Mouse (Mus musculus): ENCODE measurements around the gene Rac2. TPM values are rescaled to one million over a fixed set of nuclear protein-coding genes. Genes with fewer than 3 reads are reported as not detected.
A peak's percentile ranks its signal among the peaks of the same experiment; 100 is the strongest.

Gene Rac2
- polyA plus RNA-seq, 1 experiment, result 1,833 TPM

DNA sequence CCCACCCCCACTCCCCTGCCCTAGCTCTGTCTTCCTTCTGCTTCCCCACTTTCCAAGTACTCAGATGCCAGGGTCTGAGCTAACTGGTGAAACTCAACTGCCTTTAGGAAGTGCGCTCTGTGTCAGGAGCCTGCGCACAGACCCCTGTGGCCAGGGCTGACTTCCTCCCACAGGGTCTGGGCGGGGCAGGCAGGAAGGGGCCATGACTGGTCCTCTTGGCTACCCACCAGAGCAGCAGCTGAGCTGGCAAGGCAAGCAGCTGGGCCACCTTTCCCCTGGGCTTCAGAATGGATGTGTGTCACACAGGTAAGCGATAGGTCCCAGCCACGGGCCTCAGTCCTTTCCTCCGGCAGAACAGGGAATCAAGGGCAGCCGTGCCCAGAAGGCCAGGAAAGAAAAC lies 24.3 kb upstream of the Rac2 start, which contains the start of gene Cyth4:
Cyth4 (plus strand) TSS at position 134 of the 400 bp plus-strand sequence.
- H3K4me3 ChIP-seq (ENCODE audit: control insufficient read depth, insufficient read depth, low read length), result peak within 1 kb of the TSS; percentile 31
- peak within 1 kb of the TSS; percentile 55; the same call in 1 of the 2 replicates for H3K27ac ChIP-seq (ENCODE audit: control insufficient read depth, insufficient read depth, low read length)
- DNase-seq, result peak; percentile 77
- no peaks in the 10 kb centered on the region for H3K27me3 ChIP-seq (ENCODE audit: control insufficient read depth, insufficient read depth, low read length)
- H3K36me3 ChIP-seq (ENCODE audit: control insufficient read depth, insufficient read depth, low read length), result no peaks in the 10 kb centered on the region
- peaks cover 74% of the 10 kb centered on the region for H3K4me1 ChIP-seq (replicated peaks; ENCODE audit: control insufficient read depth, insufficient read depth, low read length)
- TF ChIP-seq CTCF (IDR thresholded peaks at IDR 0.05; ENCODE audit: borderline replicate concordance, control insufficient read depth, extremely low read depth, insufficient read depth, low read length, poor library complexity) (0 out of 2 replicates have a peak, but pooled peaks have one; percentile 15), POLR2A (IDR thresholded peaks at IDR 0.05; ENCODE audit: control insufficient read depth, extremely low read depth, insufficient read depth, low read length, poor library complexity) (0 out of 2 replicates have a peak, but pooled peaks have one; percentile 48)
- WGBS, result 7% methylated on average over 7 of the region's 7 CpGs

DNA sequence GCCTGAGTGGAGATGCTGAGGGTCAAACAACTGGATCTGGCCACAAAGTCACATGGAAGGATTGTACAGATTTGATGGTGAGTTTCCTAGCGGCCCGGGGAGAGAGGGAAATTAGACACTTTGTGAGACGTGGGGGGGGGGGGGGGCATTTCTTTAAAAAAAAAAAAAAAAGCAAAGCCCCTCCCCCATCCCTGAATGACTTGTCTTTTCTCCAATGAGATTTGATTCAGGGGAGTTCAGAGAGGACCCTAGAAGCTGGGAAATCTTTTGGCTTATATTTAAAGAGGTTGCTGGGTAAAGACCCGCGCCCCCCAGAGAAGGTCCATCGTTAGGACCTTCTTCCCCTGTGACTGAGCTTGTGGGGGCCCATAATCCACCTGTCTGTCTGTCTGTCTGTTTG lies 23.9 kb upstream of the Rac2 start:
- WGBS, result 9% methylated on average over 6 of the region's 6 CpGs
- H3K27ac ChIP-seq (ENCODE audit: control insufficient read depth, insufficient read depth, low read length), result peak overlapping the region; percentile 49; the same call in 1 of the 2 replicates
- H3K4me1 ChIP-seq (replicated peaks; ENCODE audit: control insufficient read depth, insufficient read depth, low read length), result peaks cover 77% of the 10 kb centered on the region
- no peak for TF ChIP-seq CTCF (IDR thresholded peaks at IDR 0.05; ENCODE audit: borderline replicate concordance, control insufficient read depth, extremely low read depth, insufficient read depth, low read length, poor library complexity)
- no peak for TF ChIP-seq POLR2A (IDR thresholded peaks at IDR 0.05; ENCODE audit: control insufficient read depth, extremely low read depth, insufficient read depth, low read length, poor library complexity)
- no peaks in the 10 kb centered on the region for H3K36me3 ChIP-seq (ENCODE audit: control insufficient read depth, insufficient read depth, low read length)
- DNase-seq, result no peak
- peak overlapping the region; percentile 31; the same call in 1 of the 2 replicates for H3K4me3 ChIP-seq (ENCODE audit: control insufficient read depth, insufficient read depth, low read length)
- no peaks in the 10 kb centered on the region for H3K27me3 ChIP-seq (ENCODE audit: control insufficient read depth, insufficient read depth, low read length)

DNA sequence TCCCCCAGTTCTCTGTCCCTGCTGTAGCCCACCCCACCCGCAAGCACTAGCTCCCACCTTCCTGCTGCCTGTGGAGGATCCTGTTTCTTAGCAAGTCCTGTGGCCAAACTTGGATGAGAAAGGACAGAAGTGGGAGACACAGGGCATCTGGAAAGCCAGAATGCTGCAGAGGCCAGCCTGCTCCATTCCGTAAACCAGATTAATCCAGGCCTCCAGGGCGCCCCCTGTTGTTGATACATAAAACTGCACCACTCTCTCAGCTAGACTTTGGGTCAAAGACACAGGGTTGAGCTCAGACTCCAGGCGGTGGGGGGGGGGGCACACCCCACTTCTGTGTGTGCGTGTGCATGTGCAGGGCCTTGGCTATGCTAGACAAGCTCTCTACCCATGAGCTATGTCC lies 22.9 kb upstream of the Rac2 start:
- TF ChIP-seq CTCF (IDR thresholded peaks at IDR 0.05; ENCODE audit: borderline replicate concordance, control insufficient read depth, extremely low read depth, insufficient read depth, low read length, poor library complexity) (peak; percentile 52; the same call in 1 of the 2 replicates), POLR2A (IDR thresholded peaks at IDR 0.05; ENCODE audit: control insufficient read depth, extremely low read depth, insufficient read depth, low read length, poor library complexity) (no peak)
- no peak for DNase-seq
- 84% methylated on average over 5 of the region's 5 CpGs for WGBS
- peaks cover 78% of the 10 kb centered on the region for H3K4me1 ChIP-seq (replicated peaks; ENCODE audit: control insufficient read depth, insufficient read depth, low read length)
- H3K4me3 ChIP-seq (ENCODE audit: control insufficient read depth, insufficient read depth, low read length), result no peak overlapping the region
- H3K27me3 ChIP-seq (ENCODE audit: control insufficient read depth, insufficient read depth, low read length), result no peaks in the 10 kb centered on the region
- H3K36me3 ChIP-seq (ENCODE audit: control insufficient read depth, insufficient read depth, low read length), result no peaks in the 10 kb centered on the region
- H3K27ac ChIP-seq (ENCODE audit: control insufficient read depth, insufficient read depth, low read length), result no peak overlapping the region

DNA sequence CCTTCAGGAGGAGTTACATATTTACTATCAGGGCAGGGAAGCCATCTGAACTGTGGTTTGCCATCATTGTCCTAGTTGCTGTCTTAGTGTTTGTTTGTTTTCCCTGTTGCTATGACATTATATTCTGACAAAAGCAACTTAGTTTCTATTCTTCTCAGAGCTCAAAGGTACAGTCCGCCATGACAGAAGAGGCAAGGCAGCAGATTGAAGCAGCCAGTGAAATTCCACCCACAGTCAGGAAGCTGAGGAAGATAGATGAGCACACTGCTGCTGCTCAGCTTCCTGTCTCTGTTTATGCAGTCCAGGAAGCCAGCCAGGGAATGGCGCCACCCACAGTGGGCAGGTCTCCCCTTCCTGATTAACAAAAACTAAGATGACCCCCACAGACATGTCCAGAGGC lies 22.2 kb upstream of the Rac2 start:
- DNase-seq, result no peak
- TF ChIP-seq POLR2A (IDR thresholded peaks at IDR 0.05; ENCODE audit: control insufficient read depth, extremely low read depth, insufficient read depth, low read length, poor library complexity) (no peak), CTCF (IDR thresholded peaks at IDR 0.05; ENCODE audit: borderline replicate concordance, control insufficient read depth, extremely low read depth, insufficient read depth, low read length, poor library complexity) (no peak)
- no peaks in the 10 kb centered on the region for H3K27me3 ChIP-seq (ENCODE audit: control insufficient read depth, insufficient read depth, low read length)
- WGBS, result 79% methylated on average over 2 of the region's 2 CpGs
- no peak overlapping the region; the same call in 1 of the 2 replicates for H3K27ac ChIP-seq (ENCODE audit: control insufficient read depth, insufficient read depth, low read length)
- no peak overlapping the region for H3K4me3 ChIP-seq (ENCODE audit: control insufficient read depth, insufficient read depth, low read length)
- H3K4me1 ChIP-seq (replicated peaks; ENCODE audit: control insufficient read depth, insufficient read depth, low read length), result peaks cover 78% of the 10 kb centered on the region
- no peaks in the 10 kb centered on the region for H3K36me3 ChIP-seq (ENCODE audit: control insufficient read depth, insufficient read depth, low read length)

DNA sequence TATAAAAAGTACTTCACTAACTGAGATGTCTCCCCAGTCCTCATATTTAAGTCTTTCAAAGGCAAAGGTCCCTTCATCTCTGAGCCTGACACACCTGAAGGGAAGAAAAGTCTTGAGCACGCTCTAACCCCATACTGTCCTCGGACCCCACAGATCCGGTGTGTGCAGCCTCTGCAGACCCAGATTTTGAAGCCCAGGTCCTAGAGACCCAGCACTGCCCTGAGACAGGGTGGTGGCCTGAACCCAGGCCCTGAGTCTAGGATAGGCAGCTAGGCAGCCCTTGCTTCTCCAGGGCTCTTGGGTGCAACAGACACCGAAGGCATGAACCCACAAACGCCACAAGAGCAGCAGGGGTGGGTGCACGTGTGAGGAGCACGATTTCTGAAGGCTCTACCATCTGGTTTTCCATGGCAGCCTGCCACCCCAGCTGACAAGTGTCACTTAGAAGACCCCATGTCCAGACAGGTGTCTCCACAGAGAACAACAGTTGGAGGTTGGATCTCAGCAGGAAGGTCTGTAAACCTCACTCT lies 21.4 kb upstream of the Rac2 start:
- Histone ChIP-seq H3K27me3 (ENCODE audit: control insufficient read depth, insufficient read depth, low read length) (no peaks in the 10 kb centered on the region), H3K27ac (ENCODE audit: control insufficient read depth, insufficient read depth, low read length) (peak overlapping the region; percentile 16; the same call in 1 of the 2 replicates), H3K4me3 (ENCODE audit: control insufficient read depth, insufficient read depth, low read length) (no peak overlapping the region), H3K36me3 (ENCODE audit: control insufficient read depth, insufficient read depth, low read length) (no peaks in the 10 kb centered on the region), H3K4me1 (replicated peaks; ENCODE audit: control insufficient read depth, insufficient read depth, low read length) (peaks cover 70% of the 10 kb centered on the region)
- 14% methylated on average over 7 of the region's 7 CpGs for WGBS
- no peak for DNase-seq
- no peak for TF ChIP-seq CTCF (IDR thresholded peaks at IDR 0.05; ENCODE audit: borderline replicate concordance, control insufficient read depth, extremely low read depth, insufficient read depth, low read length, poor library complexity)
- TF ChIP-seq POLR2A (IDR thresholded peaks at IDR 0.05; ENCODE audit: control insufficient read depth, extremely low read depth, insufficient read depth, low read length, poor library complexity), result no peak

DNA sequence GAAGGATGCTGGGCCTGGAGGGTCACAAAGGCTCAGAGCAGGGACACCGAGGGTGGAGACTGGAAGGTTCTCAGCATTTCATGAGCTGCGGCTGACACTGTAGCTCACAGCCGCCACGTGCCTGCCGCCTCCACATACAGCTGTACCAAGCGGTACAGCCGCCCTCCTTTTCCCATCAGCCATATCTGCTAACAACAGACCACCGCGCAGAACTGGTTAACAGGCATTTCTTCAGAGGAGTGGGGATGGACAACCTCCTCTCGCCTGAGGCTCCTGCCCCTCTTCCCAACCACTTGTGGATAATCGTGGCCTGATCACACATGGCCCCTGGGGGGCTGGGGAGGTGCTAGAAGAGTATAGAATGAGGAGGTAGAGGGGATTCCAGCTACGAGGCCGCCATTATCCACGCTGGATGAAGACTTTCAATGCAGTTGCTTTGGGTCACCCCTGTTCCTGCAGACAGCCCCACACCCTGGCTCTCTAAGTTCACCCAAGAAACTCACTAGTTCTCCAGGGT lies 19.9 kb upstream of the Rac2 start:
- no peak for DNase-seq
- Histone ChIP-seq H3K4me1 (replicated peaks; ENCODE audit: control insufficient read depth, insufficient read depth, low read length) (peaks cover 61% of the 10 kb centered on the region), H3K4me3 (ENCODE audit: control insufficient read depth, insufficient read depth, low read length) (no peak overlapping the region), H3K36me3 (ENCODE audit: control insufficient read depth, insufficient read depth, low read length) (no peaks in the 10 kb centered on the region), H3K27me3 (ENCODE audit: control insufficient read depth, insufficient read depth, low read length) (no peaks in the 10 kb centered on the region), H3K27ac (ENCODE audit: control insufficient read depth, insufficient read depth, low read length) (no peak overlapping the region; the same call in 1 of the 2 replicates)
- TF ChIP-seq CTCF (IDR thresholded peaks at IDR 0.05; ENCODE audit: borderline replicate concordance, control insufficient read depth, extremely low read depth, insufficient read depth, low read length, poor library complexity) (no peak), POLR2A (IDR thresholded peaks at IDR 0.05; ENCODE audit: control insufficient read depth, extremely low read depth, insufficient read depth, low read length, poor library complexity) (no peak)
- WGBS, result 68% methylated on average over 14 of the region's 14 CpGs

All from thymus, adult 2 months (tissue).